Mouse (Mus musculus): ENCODE measurements around the gene Asic4. TPM values are rescaled to one million over a fixed set of nuclear protein-coding genes. Genes with fewer than 3 reads are reported as not detected.

Gene Asic4
- polyA plus RNA-seq (2015; fragmentation: Nextera tagmentation; extraction: Ambion mirVana), result not detected in 2 replicates

GRCm38 (mm10) chr1:75450314-75451005 lies at the start of gene Asic4:
Gene Asic4 (plus strand): TSS chr1:75450436.

GRCm38 (mm10) chr1:75435475-75436328 lies 14.5 kb upstream of the Asic4 start, which contains the start of gene Gmppa:
Gene Gmppa (plus strand): TSS chr1:75435930.

GRCm38 (mm10) chr1:75478916-75479634 lies 28.8 kb downstream of the Asic4 start, which contains the start of the genes Chpf and Tmem198:
Gene Chpf (minus strand): TSS chr1:75479307.
Gene Tmem198 (plus strand): TSS chr1:75479532.

GRCm38 (mm10) chr1:75505956-75506831 lies 56.0 kb downstream of the Asic4 start, which contains the start of gene Obsl1:
Gene Obsl1 (minus strand): TSS chr1:75506452.

GRCm38 (mm10) chr1:75507006-75507405 lies 56.8 kb downstream of the Asic4 start, which contains the start of gene Inha:
Gene Inha (plus strand): TSS chr1:75507077.

GRCm38 (mm10) chr1:75521321-75522031 lies 71.2 kb downstream of the Asic4 start, which contains the start of gene Stk11ip:
Gene Stk11ip (plus strand): TSS chr1:75521529.

Other genes starting within 250 kb of the Asic4 start
- gene Glb1l, start 239.6 kb upstream of the Asic4 start, polyA plus RNA-seq (2015; fragmentation: Nextera tagmentation; extraction: Ambion mirVana), result 6.6 and 10.7 TPM in 2 replicates
- 72.1 and 75.1 TPM in 2 replicates for gene Stk16, start 239.6 kb upstream of the Asic4 start, polyA plus RNA-seq (2015; fragmentation: Nextera tagmentation; extraction: Ambion mirVana)
- 363 and 392 TPM in 2 replicates for gene Tuba4a, start 230.6 kb upstream of the Asic4 start, polyA plus RNA-seq (2015; fragmentation: Nextera tagmentation; extraction: Ambion mirVana)
- gene A630095N17Rik, start 218.3 kb upstream of the Asic4 start, polyA plus RNA-seq (2015; fragmentation: Nextera tagmentation; extraction: Ambion mirVana), result not detected in 2 replicates
- 37.0 and 38.2 TPM in 2 replicates for gene Dnajb2, start 214.0 kb upstream of the Asic4 start, polyA plus RNA-seq (2015; fragmentation: Nextera tagmentation; extraction: Ambion mirVana)
- gene Ptprn, start 185.9 kb upstream of the Asic4 start, polyA plus RNA-seq (2015; fragmentation: Nextera tagmentation; extraction: Ambion mirVana), result 0.05 and 0.12 TPM in 2 replicates
- not detected in 2 replicates for gene Resp18, start 172.0 kb upstream of the Asic4 start, polyA plus RNA-seq (2015; fragmentation: Nextera tagmentation; extraction: Ambion mirVana)
- gene Dnpep, start 132.4 kb upstream of the Asic4 start, polyA plus RNA-seq (2015; fragmentation: Nextera tagmentation; extraction: Ambion mirVana), result 46.6 and 54.4 TPM in 2 replicates
- gene Des, start 90.1 kb upstream of the Asic4 start, polyA plus RNA-seq (2015; fragmentation: Nextera tagmentation; extraction: Ambion mirVana), result 18.8 and 21.8 TPM in 2 replicates
- gene Speg, start 75.1 kb upstream of the Asic4 start, polyA plus RNA-seq (2015; fragmentation: Nextera tagmentation; extraction: Ambion mirVana), result 6.9 and 7.2 TPM in 2 replicates
- 31.2 and 35.9 TPM in 2 replicates for gene Gmppa, start 14.5 kb upstream of the Asic4 start, polyA plus RNA-seq (2015; fragmentation: Nextera tagmentation; extraction: Ambion mirVana)
- 8.8 and 10.6 TPM in 2 replicates for gene Chpf, start 28.9 kb downstream of the Asic4 start, polyA plus RNA-seq (2015; fragmentation: Nextera tagmentation; extraction: Ambion mirVana)
- 0.25 and 0.32 TPM in 2 replicates for gene Tmem198, start 29.1 kb downstream of the Asic4 start, polyA plus RNA-seq (2015; fragmentation: Nextera tagmentation; extraction: Ambion mirVana)
- gene Obsl1, start 56.0 kb downstream of the Asic4 start, polyA plus RNA-seq (2015; fragmentation: Nextera tagmentation; extraction: Ambion mirVana), result 13.6 and 19.7 TPM in 2 replicates
- gene Inha, start 56.6 kb downstream of the Asic4 start, polyA plus RNA-seq (2015; fragmentation: Nextera tagmentation; extraction: Ambion mirVana), result 0.97 and 1.8 TPM in 2 replicates
- gene Stk11ip, start 71.1 kb downstream of the Asic4 start, polyA plus RNA-seq (2015; fragmentation: Nextera tagmentation; extraction: Ambion mirVana), result 9.3 and 10.9 TPM in 2 replicates
- 3.3 and 4.3 TPM in 2 replicates for gene Slc4a3, start 95.8 kb downstream of the Asic4 start, polyA plus RNA-seq (2015; fragmentation: Nextera tagmentation; extraction: Ambion mirVana)

Data from spleen, postnatal 0 days (tissue).